Mouse (Mus musculus): Measurements from ENCODE around the gene Sult4a1.
A peak's percentile ranks its signal among the peaks of the same experiment; 100 is the strongest.
"Not testable (repeated sequence)": the region's sequence is repeated elsewhere in the genome, so short reads cannot be mapped to it uniquely, and the experiment has no call there.

Sult4a1 gene

GRCm38 (mm10) chr15:84105105-84105923, at the start of gene Sult4a1:
Gene Sult4a1, minus strand, starts transcription at chr15:84105754.
- peak; percentile 20 for DNase-seq (ENCODE audit: low spot score)

GRCm38 (mm10) chr15:84140929-84141328, 35.4 kb upstream of the Sult4a1 start:
- DNase-seq (ENCODE audit: low spot score): no peak

GRCm38 (mm10) chr15:84140109-84140508, 34.6 kb upstream of the Sult4a1 start:
- DNase-seq (ENCODE audit: low spot score): no peak

- no peak for DNase-seq (ENCODE audit: low spot score)
Measured at GRCm38 (mm10) chr15:84139592-84140005, 34.0 kb upstream of the Sult4a1 start.

GRCm38 (mm10) chr15:84136473-84137415, 31.2 kb upstream of the Sult4a1 start:
- peak; percentile 52 for DNase-seq (ENCODE audit: low spot score)

- DNase-seq (ENCODE audit: low spot score): peak; percentile 67
Measured at GRCm38 (mm10) chr15:84135472-84135871, 29.9 kb upstream of the Sult4a1 start.

GRCm38 (mm10) chr15:84133440-84133839, 27.9 kb upstream of the Sult4a1 start:
- DNase-seq (ENCODE audit: low spot score): no peak

- DNase-seq (ENCODE audit: low spot score): no peak
Measured at GRCm38 (mm10) chr15:84131971-84132370, 26.4 kb upstream of the Sult4a1 start.

- DNase-seq (ENCODE audit: low spot score): no peak
Measured at GRCm38 (mm10) chr15:84131096-84131786, 25.7 kb upstream of the Sult4a1 start.

GRCm38 (mm10) chr15:84126871-84127270, 21.3 kb upstream of the Sult4a1 start:
- DNase-seq (ENCODE audit: low spot score): no peak

- DNase-seq (ENCODE audit: low spot score): no peak
Measured at GRCm38 (mm10) chr15:84126447-84126846, 20.9 kb upstream of the Sult4a1 start.

- DNase-seq (ENCODE audit: low spot score): no peak
Measured at GRCm38 (mm10) chr15:84124086-84124485, 18.5 kb upstream of the Sult4a1 start.

- DNase-seq (ENCODE audit: low spot score): no peak
Measured at GRCm38 (mm10) chr15:84123075-84123474, 17.5 kb upstream of the Sult4a1 start, which contains the start of gene Pnpla5. Gene Pnpla5, minus strand, starts transcription at chr15:84123175.

GRCm38 (mm10) chr15:84121036-84121435, 15.5 kb upstream of the Sult4a1 start:
- no peak for DNase-seq (ENCODE audit: low spot score)

- peak; percentile 70 for DNase-seq (ENCODE audit: low spot score)
Measured at GRCm38 (mm10) chr15:84120612-84121011, 15.1 kb upstream of the Sult4a1 start.

GRCm38 (mm10) chr15:84116466-84116865, 10.9 kb upstream of the Sult4a1 start:
- DNase-seq (ENCODE audit: low spot score): no peak

GRCm38 (mm10) chr15:84115727-84116126, 10.2 kb upstream of the Sult4a1 start:
- peak; percentile 30 for DNase-seq (ENCODE audit: low spot score)

GRCm38 (mm10) chr15:84113873-84114272, 8.3 kb upstream of the Sult4a1 start:
- no peak for DNase-seq (ENCODE audit: low spot score)

GRCm38 (mm10) chr15:84108899-84109298, 3.3 kb upstream of the Sult4a1 start:
- DNase-seq (ENCODE audit: low spot score): peak; percentile 59

GRCm38 (mm10) chr15:84105924-84106500, 458 bp upstream of the Sult4a1 start:
- DNase-seq (ENCODE audit: low spot score): no peak

GRCm38 (mm10) chr15:84104626-84105025, 928 bp downstream of the Sult4a1 start:
- no peak for DNase-seq (ENCODE audit: low spot score)

- DNase-seq (ENCODE audit: low spot score): not testable (repeated sequence)
Measured at GRCm38 (mm10) chr15:84097536-84097935, 8.0 kb downstream of the Sult4a1 start.
